Mouse (Mus musculus): ENCODE results near the gene Wdhd1.

- TF ChIP-seq CTCF (IDR thresholded peaks at IDR 0.05; ENCODE audit: borderline replicate concordance, extremely low read depth, insufficient read depth, insufficient read length) (no peak), POLR2A (IDR thresholded peaks at IDR 0.05; ENCODE audit: borderline replicate concordance, extremely low read depth, insufficient read depth, insufficient read length, poor library complexity, severe bottlenecking) (no peak)
These were observed 11.8 kb downstream of the Wdhd1 start for GRCm38 (mm10) chr14:47264866-47265265.
